Mouse (Mus musculus): ENCODE data around the gene Sycn. TPM values are rescaled to one million over a fixed set of nuclear protein-coding genes. Genes with fewer than 3 reads are reported as not detected.

The Sycn gene
- polyA plus RNA-seq, 1 experiment from 2014 or later, result not detected

DNA sequence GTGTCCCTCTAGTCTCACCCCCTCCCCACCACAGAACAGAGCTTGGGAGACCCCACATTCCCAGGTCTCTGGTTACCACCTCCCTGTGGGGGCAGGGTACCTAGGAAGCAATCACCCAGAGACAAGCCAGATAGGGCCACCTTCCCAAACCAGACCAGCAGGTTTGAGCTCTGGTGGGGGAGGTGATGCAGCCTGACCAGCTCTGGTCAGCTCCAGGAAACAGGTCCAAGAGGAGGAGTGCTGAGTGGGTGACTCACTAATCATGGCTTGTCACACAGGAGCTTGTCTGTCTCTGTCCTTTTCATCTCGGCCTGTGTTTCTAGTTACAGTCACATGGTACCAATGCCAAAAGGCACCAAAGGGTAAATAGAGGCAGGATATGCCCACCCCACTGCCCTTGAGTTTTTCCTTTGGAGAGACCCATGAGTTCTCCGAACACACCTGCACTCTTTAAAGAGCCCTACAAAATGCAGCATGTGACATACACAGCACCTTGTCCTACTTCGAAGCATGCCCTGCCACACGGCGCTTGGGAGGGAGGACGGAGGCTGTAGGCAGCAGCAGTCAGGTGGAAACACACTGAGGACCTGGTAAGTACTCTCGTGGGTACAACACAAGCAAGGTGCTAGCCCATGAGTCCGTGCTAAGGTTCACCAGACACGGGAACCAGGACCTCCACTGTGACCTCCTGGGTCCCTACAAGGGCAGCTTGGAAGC, 37.3 kb downstream of the Sycn start:
- Histone ChIP-seq H3K9ac (peak overlapping the region; percentile 27; the same call in 1 of the 2 replicates), H3K4me1 (peaks cover 17% of the 10 kb centered on the region), H3K4me3 (no peak overlapping the region), H3K36me3 (ENCODE audit: poor library complexity, severe bottlenecking) (no peaks in the 10 kb centered on the region), H3K4me2 (no peak overlapping the region), H3K27ac (no peak overlapping the region), H3K9me3 (replicated peaks) (no peaks in the 10 kb centered on the region), H3K27me3 (no peaks in the 10 kb centered on the region)
- no peak for ATAC-seq
- WGBS, result 90% methylated on average over 9 of the region's 9 CpGs

DNA sequence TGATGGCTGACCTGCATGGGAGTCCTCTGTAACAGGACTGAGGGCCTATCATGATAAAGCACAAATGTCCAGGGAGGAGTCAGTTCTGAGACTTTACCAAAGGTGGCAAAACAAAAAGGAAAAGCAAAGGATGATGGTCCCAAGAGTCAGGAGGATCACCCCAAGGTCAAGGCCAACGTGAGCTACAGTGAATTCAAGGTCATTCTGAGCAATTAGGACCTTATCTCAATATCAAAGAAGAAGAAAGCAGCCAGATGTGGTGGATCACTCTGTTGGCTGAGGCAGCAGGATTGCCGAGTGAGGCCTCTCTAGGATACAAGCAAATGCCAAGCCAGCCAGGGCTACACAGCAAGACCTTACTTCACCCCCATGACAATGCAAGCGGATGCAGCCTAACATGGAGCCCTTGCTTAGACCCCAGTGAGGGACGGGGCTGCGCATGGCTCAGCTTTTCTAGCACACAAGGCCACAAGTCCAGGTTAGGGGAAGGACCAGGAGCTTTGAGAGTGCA, 37.9 kb downstream of the Sycn start:
- peaks cover 17% of the 10 kb centered on the region for H3K4me1 ChIP-seq
- H3K9ac ChIP-seq, result no peak overlapping the region
- 82% methylated on average over 5 of the region's 5 CpGs for WGBS
- H3K36me3 ChIP-seq (ENCODE audit: poor library complexity, severe bottlenecking), result no peaks in the 10 kb centered on the region
- H3K4me3 ChIP-seq, result no peak overlapping the region
- no peaks in the 10 kb centered on the region for H3K27me3 ChIP-seq
- H3K9me3 ChIP-seq (replicated peaks), result no peaks in the 10 kb centered on the region
- H3K4me2 ChIP-seq, result no peak overlapping the region
- H3K27ac ChIP-seq, result no peak overlapping the region
- no peak for ATAC-seq

DNA sequence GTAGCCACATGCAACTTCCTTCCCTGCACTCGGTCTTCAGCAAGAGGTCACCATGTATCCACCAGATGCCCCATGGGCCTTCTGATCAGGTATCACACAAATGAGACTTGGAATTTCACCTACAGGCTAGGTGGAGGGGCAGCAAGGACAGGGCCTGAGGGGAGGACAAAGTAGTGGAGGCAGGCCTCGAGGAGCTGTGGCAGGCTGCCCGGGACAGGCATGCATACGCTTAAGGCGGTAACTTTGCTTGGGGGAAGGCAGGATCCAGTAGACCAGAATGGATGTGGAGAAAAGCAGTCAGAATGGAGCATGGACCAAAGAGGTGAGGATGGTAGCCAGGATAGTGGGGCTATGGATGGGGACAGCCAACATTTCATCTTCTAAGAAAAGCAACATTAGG, 39.1 kb downstream of the Sycn start:
- no peak overlapping the region for H3K27ac ChIP-seq

DNA sequence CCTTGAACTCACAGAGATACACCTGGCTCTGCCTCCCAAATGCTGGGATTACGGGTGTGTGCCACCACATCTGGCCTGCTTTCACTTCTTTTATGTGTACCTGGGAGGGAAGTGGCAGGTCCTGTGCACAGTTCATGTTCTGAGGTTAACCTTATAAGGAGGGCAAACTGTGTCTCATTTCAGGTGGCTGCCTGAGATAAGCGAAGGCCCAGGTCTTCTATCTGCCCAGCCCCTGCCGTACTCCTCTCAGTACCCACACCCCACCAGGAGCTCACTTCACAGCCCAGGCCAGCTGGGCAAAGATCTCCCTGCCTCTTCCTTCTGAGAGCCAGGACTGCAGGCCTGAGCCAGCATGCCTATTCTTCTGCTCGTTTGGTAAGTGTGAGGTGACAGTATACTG, 41.0 kb downstream of the Sycn start:
- no peak overlapping the region for H3K4me2 ChIP-seq
- 82% methylated on average over 4 of the region's 4 CpGs for WGBS
- ATAC-seq, result no peak

More for the DNA sequence above, 39.1 kb downstream of the Sycn start:
- no peak overlapping the region for H3K4me2 ChIP-seq
- H3K4me3 ChIP-seq, result no peak overlapping the region
- 77% methylated on average over 5 of the region's 5 CpGs for WGBS
- no peak for ATAC-seq
- peaks cover 23% of the 10 kb centered on the region for H3K4me1 ChIP-seq
- no peaks in the 10 kb centered on the region for H3K27me3 ChIP-seq
- H3K9ac ChIP-seq, result no peak overlapping the region
- H3K9me3 ChIP-seq (replicated peaks), result no peaks in the 10 kb centered on the region
- no peaks in the 10 kb centered on the region for H3K36me3 ChIP-seq (ENCODE audit: poor library complexity, severe bottlenecking)

DNA sequence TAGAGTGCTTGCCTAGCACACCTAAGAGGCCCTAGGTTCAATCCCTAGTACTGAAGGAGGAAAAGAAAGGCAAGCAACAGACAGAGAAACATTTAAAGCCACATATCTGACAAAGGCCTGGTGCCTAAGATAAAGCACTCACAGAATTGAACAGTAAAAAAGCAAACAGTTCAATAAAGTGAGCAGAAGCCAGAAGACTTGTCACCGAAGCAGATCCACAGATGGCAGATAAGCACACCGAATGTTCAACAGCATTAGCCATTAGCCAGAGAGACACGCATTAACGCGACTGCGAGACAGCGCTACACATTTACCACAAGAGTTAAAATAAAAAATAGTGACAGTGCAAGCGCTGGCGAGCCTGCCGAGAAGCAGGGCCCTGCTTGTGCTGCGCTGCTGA, 42.2 kb downstream of the Sycn start:
- Histone ChIP-seq H3K9me3 (replicated peaks) (no peaks in the 10 kb centered on the region), H3K27me3 (no peaks in the 10 kb centered on the region), H3K36me3 (ENCODE audit: poor library complexity, severe bottlenecking) (no peaks in the 10 kb centered on the region), H3K27ac (peak overlapping the region; percentile 17; the same call in 1 of the 2 replicates), H3K9ac (no peak overlapping the region), H3K4me2 (no peak overlapping the region), H3K4me3 (no peak overlapping the region), H3K4me1 (peaks cover 35% of the 10 kb centered on the region)
- no peak for ATAC-seq
- WGBS, result 78% methylated on average over 11 of the region's 11 CpGs

More for the DNA sequence above, 41.0 kb downstream of the Sycn start:
- H3K9ac ChIP-seq, result no peak overlapping the region
- no peak overlapping the region for H3K4me3 ChIP-seq
- H3K36me3 ChIP-seq (ENCODE audit: poor library complexity, severe bottlenecking), result no peaks in the 10 kb centered on the region
- no peaks in the 10 kb centered on the region for H3K27me3 ChIP-seq
- H3K4me1 ChIP-seq, result peaks cover 28% of the 10 kb centered on the region
- no peaks in the 10 kb centered on the region for H3K9me3 ChIP-seq (replicated peaks)
- no peak overlapping the region for H3K27ac ChIP-seq

- H3K36me3 ChIP-seq (ENCODE audit: poor library complexity, severe bottlenecking), result no peaks in the 10 kb centered on the region
- WGBS, result 87% methylated on average over 8 of the region's 8 CpGs
- H3K27me3 ChIP-seq, result no peaks in the 10 kb centered on the region
- no peak overlapping the region for H3K9ac ChIP-seq
- no peaks in the 10 kb centered on the region for H3K9me3 ChIP-seq (replicated peaks)
- H3K27ac ChIP-seq, result 0 out of 2 replicates have a peak overlapping the region, but pooled peaks have one; percentile 11
- no peak overlapping the region for H3K4me3 ChIP-seq
- H3K4me1 ChIP-seq, result peaks cover 39% of the 10 kb centered on the region
- ATAC-seq, result no peak
- no peak overlapping the region for H3K4me2 ChIP-seq
Measured at GRCm38 (mm10) chr7:28583570-28584344, 43.1 kb downstream of the Sycn start.

GRCm38 (mm10) chr7:28584468-28584867, 43.8 kb downstream of the Sycn start:
- Histone ChIP-seq H3K4me2 (no peak overlapping the region), H3K4me1 (peaks cover 35% of the 10 kb centered on the region), H3K27ac (peak overlapping the region; percentile 11; the same call in 1 of the 2 replicates), H3K4me3 (no peak overlapping the region), H3K9ac (no peak overlapping the region), H3K36me3 (ENCODE audit: poor library complexity, severe bottlenecking) (no peaks in the 10 kb centered on the region), H3K9me3 (replicated peaks) (no peaks in the 10 kb centered on the region), H3K27me3 (no peaks in the 10 kb centered on the region)
- WGBS, result 82% methylated on average over 4 of the region's 4 CpGs
- no peak for ATAC-seq

- Histone ChIP-seq H3K4me1 (peaks cover 29% of the 10 kb centered on the region), H3K4me2 (no peak overlapping the region), H3K27ac (no peak overlapping the region; the same call in 1 of the 2 replicates), H3K4me3 (no peak overlapping the region), H3K9me3 (replicated peaks) (no peaks in the 10 kb centered on the region), H3K36me3 (ENCODE audit: poor library complexity, severe bottlenecking) (no peaks in the 10 kb centered on the region), H3K9ac (no peak overlapping the region), H3K27me3 (no peaks in the 10 kb centered on the region)
- ATAC-seq, result no peak
- 77% methylated on average over 6 of the region's 6 CpGs for WGBS
Measured at GRCm38 (mm10) chr7:28585001-28585400, 44.3 kb downstream of the Sycn start.

GRCm38 (mm10) chr7:28586663-28587411, 46.2 kb downstream of the Sycn start:
- H3K27ac ChIP-seq, result 0 out of 2 replicates have a peak overlapping the region, but pooled peaks have one; percentile 25

DNA sequence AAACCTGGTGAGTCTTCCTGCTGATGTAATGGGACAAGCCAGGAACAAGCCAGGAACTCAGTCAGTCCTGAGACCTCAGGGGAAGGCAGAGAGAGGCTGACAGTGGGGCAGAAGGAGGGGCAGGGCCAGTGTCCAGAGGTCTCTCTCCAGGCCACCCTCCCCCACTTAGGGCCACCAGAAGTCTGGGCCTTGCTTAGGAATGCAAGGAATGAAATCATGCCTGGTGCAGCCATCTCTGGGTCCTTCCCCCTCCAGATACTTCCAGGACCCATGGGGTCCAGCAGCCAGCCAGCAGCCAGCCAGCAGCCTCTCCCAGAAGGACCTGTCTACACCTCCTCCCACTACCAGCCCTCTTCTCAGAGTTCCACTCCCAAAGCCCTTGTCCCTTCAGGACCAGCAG, 47.0 kb downstream of the Sycn start:
- H3K4me1 ChIP-seq, result peaks cover 32% of the 10 kb centered on the region
- H3K4me3 ChIP-seq, result no peak overlapping the region
- no peak overlapping the region for H3K9ac ChIP-seq
- no peak for ATAC-seq
- no peaks in the 10 kb centered on the region for H3K27me3 ChIP-seq
- no peak overlapping the region for H3K27ac ChIP-seq
- H3K9me3 ChIP-seq (replicated peaks), result no peaks in the 10 kb centered on the region
- 0 out of 2 replicates have a peak, but pooled peaks cover 4% of the 10 kb centered on the region for H3K36me3 ChIP-seq (ENCODE audit: poor library complexity, severe bottlenecking)
- H3K4me2 ChIP-seq, result no peak overlapping the region

More at GRCm38 (mm10) chr7:28586663-28587411, 46.2 kb downstream of the Sycn start:
- H3K9ac ChIP-seq, result no peak overlapping the region
- H3K4me1 ChIP-seq, result peaks cover 29% of the 10 kb centered on the region
- no peaks in the 10 kb centered on the region for H3K27me3 ChIP-seq
- no peak; the same call in 1 of the 2 replicates for ATAC-seq
- 0 out of 2 replicates have a peak, but pooled peaks cover under 1% of the 10 kb centered on the region for H3K36me3 ChIP-seq (ENCODE audit: poor library complexity, severe bottlenecking)
- 65% methylated on average over 6 of the region's 6 CpGs for WGBS
- no peak overlapping the region for H3K4me2 ChIP-seq
- no peaks in the 10 kb centered on the region for H3K9me3 ChIP-seq (replicated peaks)
- H3K4me3 ChIP-seq, result no peak overlapping the region
